Mouse (Mus musculus) CD4-positive naive resting alpha-beta T cell, adult 76 days (primary cell): ENCODE data around the gene Hmgb1. TPM values are rescaled to one million over a fixed set of nuclear protein-coding genes. Genes with fewer than 3 reads are reported as not detected.

Source experiments
- total RNA-seq: library from RNA; stranded (reverse); gene quantifications from one replicate; pipeline ENCODE4 v1.2.4, GENCODE M21; 2023

The Hmgb1 gene
- 338 TPM for total RNA-seq

GRCm38 (mm10) chr5:149184104-149184843, at the start of gene Hmgb1, which contains the start of gene Uspl1:
Gene Hmgb1 (minus strand): TSS chr5:149184489.
Gene Uspl1 (plus strand): TSS chr5:149184350.

Other genes starting within 250 kb of the Hmgb1 start
- gene Gm42791, start 189.3 kb downstream of the Hmgb1 start, total RNA-seq, result not detected
- gene Uspl1, start 139 bp downstream of the Hmgb1 start, total RNA-seq, result 87.8 TPM
- 13.1 TPM for gene Alox5ap, start 80.3 kb upstream of the Hmgb1 start, total RNA-seq
- gene Medag, start 227.3 kb upstream of the Hmgb1 start, total RNA-seq, result not detected